Mouse (Mus musculus): ENCODE data around the gene Smtn. TPM values are rescaled to one million over a fixed set of nuclear protein-coding genes. Genes with fewer than 3 reads are reported as not detected.

Gene Smtn
- polyA plus RNA-seq, 1 experiment from 2014 or later, result 17.7 TPM

- H3K9ac ChIP-seq (replicated peaks), result no peak overlapping the region
- no peaks in the 10 kb centered on the region for H3K9me3 ChIP-seq
- H3K27me3 ChIP-seq, result peaks cover 11% of the 10 kb centered on the region; the same call in 1 of the 2 replicates
- no peak for ATAC-seq (replicated peaks)
- H3K4me3 ChIP-seq, result no peak overlapping the region
- peaks cover 13% of the 10 kb centered on the region for H3K4me1 ChIP-seq
- no peak overlapping the region for H3K27ac ChIP-seq (replicated peaks)
- H3K36me3 ChIP-seq, result no peaks in the 10 kb centered on the region; the same call in 1 of the 2 replicates
- WGBS, result 89% methylated on average over 23 of the region's 23 CpGs
- H3K4me2 ChIP-seq (replicated peaks), result no peak overlapping the region
These were observed 18.8 kb downstream of the Smtn start for GRCm38 (mm10) chr11:3521339-3522224.

GRCm38 (mm10) chr11:3520919-3521318 lies 19.5 kb downstream of the Smtn start:
- ATAC-seq (replicated peaks), result no peak
- Histone ChIP-seq H3K4me2 (replicated peaks) (no peak overlapping the region), H3K4me3 (no peak overlapping the region), H3K9ac (replicated peaks) (no peak overlapping the region), H3K4me1 (peaks cover 15% of the 10 kb centered on the region), H3K36me3 (no peaks in the 10 kb centered on the region; the same call in 1 of the 2 replicates), H3K9me3 (no peaks in the 10 kb centered on the region), H3K27me3 (peaks cover 17% of the 10 kb centered on the region; the same call in 1 of the 2 replicates), H3K27ac (replicated peaks) (no peak overlapping the region)
- WGBS, result 84% methylated on average over 14 of the region's 14 CpGs

GRCm38 (mm10) chr11:3519756-3520398 lies 20.5 kb downstream of the Smtn start:
- 86% methylated on average over 11 of the region's 11 CpGs for WGBS
- Histone ChIP-seq H3K36me3 (no peaks in the 10 kb centered on the region; the same call in 1 of the 2 replicates), H3K27ac (replicated peaks) (no peak overlapping the region), H3K27me3 (peaks cover 21% of the 10 kb centered on the region; the same call in 1 of the 2 replicates), H3K4me3 (no peak overlapping the region), H3K9me3 (no peaks in the 10 kb centered on the region), H3K4me1 (peaks cover 20% of the 10 kb centered on the region), H3K9ac (replicated peaks) (no peak overlapping the region), H3K4me2 (replicated peaks) (no peak overlapping the region)
- ATAC-seq (replicated peaks), result no peak

DNA sequence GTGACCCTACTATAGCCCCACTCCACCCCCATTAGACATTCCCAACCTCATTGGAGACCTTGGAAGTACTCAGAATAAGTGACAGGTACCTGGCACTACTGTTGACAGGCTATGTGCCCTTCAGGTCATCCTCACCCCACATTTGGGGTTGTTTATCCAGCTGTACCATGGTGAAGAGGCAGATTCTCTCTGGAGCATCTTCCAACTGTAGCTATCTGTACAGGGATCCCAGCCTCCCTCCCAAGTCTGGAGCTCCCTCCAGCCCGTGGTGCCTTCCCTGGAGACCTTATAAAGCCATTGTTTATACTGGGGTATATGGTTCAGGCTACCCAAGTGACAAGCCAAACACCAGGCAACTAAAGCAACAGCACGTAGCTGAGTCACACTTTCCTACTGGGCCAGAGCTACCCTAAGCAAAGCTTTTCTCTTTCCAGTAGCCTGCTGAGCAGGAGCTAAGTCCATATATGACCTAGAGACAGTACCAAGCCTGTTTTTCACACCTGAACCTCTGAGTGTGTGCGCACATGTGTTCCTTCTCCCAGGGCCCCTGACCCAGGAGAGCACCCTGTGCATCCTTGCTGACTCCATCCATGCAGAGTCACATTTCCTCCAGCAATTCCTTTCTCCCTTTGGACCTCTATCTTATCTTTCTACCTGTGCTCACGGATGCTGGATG lies 21.2 kb downstream of the Smtn start:
- Histone ChIP-seq H3K4me2 (replicated peaks) (no peak overlapping the region), H3K27ac (replicated peaks) (no peak overlapping the region), H3K4me3 (no peak overlapping the region), H3K9ac (replicated peaks) (no peak overlapping the region), H3K36me3 (no peaks in the 10 kb centered on the region; the same call in 1 of the 2 replicates), H3K27me3 (peaks cover 21% of the 10 kb centered on the region; the same call in 1 of the 2 replicates), H3K9me3 (no peaks in the 10 kb centered on the region), H3K4me1 (peaks cover 26% of the 10 kb centered on the region)
- no peak for ATAC-seq (replicated peaks)
- 83% methylated on average over 4 of the region's 4 CpGs for WGBS

DNA sequence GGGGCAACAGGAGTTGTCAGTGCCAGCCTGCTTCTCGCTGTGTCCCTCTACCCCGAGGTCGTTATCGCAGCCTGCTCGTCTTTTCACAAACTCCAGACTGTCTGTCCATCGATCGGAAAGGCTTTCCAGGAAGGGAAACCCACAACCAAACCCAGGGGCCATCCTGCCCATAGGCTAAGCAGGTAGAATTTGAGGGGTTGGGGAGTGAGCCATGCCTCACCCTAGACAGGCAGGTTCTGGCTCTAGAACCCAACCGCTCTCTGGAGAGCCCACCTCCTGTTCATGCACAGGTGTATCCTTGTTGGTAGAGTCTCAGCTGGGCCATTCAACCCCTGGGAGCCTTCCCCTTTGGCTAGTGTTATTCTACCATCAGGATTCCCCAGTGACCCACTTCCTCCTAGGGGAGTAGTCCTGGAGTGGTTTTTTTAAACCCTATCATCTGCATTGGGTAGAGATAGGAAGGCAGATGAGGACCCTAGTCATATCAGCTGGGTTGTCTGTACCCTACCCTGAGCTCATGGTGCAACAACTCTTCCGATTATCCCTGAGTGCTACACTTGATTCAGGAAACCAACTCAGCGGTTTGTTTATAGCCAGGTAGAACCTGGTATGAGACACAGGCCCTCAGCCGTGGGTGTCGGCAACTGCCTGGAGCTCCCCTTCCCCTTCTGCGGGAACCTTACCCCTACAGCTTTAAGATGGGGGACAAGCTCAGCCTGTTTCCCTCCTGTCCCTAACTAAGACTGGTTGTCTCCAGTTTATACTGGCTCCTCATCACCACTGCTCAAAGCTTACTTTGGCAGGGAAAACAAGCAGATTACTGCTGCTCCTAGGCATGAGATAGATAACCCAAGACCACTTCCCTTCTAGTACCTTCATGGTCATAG lies 22.3 kb downstream of the Smtn start:
- H3K27me3 ChIP-seq, result peaks cover 21% of the 10 kb centered on the region; the same call in 1 of the 2 replicates
- peak overlapping the region; percentile 42 for H3K4me3 ChIP-seq
- 58% methylated on average over 13 of the region's 13 CpGs for WGBS
- H3K4me1 ChIP-seq, result peaks cover 29% of the 10 kb centered on the region
- no peak for ATAC-seq (replicated peaks)
- peak overlapping the region; percentile 76 for H3K4me2 ChIP-seq (replicated peaks)
- H3K9ac ChIP-seq (replicated peaks), result no peak overlapping the region
- H3K27ac ChIP-seq (replicated peaks), result no peak overlapping the region
- no peaks in the 10 kb centered on the region for H3K9me3 ChIP-seq
- H3K36me3 ChIP-seq, result no peaks in the 10 kb centered on the region; the same call in 1 of the 2 replicates

DNA sequence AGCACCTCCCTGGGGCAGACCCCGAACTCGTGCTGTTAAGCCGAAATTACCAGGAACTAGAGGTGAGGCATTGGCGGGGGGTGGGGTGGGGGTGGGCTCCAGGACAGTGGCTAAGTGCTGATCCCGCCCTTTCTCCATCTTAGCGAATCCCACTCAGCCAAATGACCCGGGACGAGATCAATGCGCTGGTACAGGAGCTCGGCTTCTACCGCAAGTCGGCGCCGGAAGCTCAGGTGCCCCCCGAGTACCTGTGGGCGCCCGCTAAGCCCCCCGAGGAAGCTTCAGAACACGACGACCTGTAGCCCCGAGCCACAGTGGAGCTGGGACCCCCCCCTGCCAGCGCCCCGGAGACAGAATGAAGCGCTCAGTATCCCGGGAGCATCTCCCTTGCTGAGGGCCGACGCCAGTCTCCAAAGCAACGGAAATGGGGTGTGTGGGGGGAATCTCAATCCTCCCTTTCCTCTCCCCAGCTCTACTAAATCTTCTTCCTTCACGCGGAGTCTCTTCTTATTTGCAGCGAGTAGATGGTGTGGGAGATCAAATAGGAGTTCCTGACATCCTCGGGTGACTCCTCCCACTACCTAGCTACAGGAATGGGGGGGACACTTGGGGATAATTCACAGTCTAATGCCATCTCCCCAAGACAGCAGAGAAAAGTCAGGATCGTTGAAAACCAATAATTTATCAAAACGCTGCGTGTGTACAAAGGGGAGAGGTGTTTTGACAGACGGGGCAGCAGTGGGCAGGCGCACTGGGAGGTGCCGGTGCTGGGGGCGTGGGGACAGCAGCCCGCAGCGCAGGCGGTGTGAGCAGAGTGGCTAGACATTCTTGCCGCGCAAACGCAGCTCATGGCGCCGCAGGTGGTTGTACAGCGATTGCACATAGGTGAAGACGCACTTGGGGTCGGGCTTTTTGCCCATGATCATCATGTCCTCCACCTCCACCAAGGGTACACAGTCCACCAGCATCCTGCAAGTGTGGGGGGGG lies 23.3 kb downstream of the Smtn start:
- Histone ChIP-seq H3K27ac (replicated peaks) (no peak overlapping the region), H3K36me3 (no peaks in the 10 kb centered on the region; the same call in 1 of the 2 replicates), H3K27me3 (peaks cover 21% of the 10 kb centered on the region; the same call in 1 of the 2 replicates), H3K4me1 (peaks cover 29% of the 10 kb centered on the region), H3K4me2 (replicated peaks) (peak overlapping the region; percentile 76), H3K9me3 (no peaks in the 10 kb centered on the region), H3K4me3 (peak overlapping the region; percentile 42), H3K9ac (replicated peaks) (peak overlapping the region; percentile 39)
- peak; percentile 26; the same call in 1 of the 2 replicates for ATAC-seq (replicated peaks)
- 1% methylated on average over 50 of the region's 50 CpGs for WGBS

DNA sequence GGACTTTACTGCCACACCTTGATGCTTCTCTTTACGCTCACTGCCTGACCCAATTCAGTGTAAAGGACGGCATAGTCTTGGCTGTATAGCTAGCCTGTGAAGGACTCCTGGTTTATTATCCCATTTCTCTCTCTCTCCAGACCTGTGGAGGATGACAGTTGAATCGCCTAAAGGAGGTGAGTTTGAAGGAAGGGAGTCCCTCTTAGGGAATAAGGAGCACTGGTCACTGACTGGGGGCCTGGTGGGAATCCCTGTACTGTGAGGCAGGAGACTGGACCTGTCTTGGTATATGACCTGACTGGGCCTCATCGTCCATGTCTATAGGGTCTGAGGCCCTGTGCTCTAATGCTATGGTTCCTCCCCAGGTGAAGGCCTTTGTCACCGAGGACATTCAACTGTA lies 24.3 kb downstream of the Smtn start:
- H3K4me2 ChIP-seq (replicated peaks), result no peak overlapping the region
- peaks cover 21% of the 10 kb centered on the region; the same call in 1 of the 2 replicates for H3K27me3 ChIP-seq
- H3K36me3 ChIP-seq, result no peaks in the 10 kb centered on the region
- 80% methylated on average over 5 of the region's 5 CpGs for WGBS
- ATAC-seq (replicated peaks), result no peak
- peaks cover 29% of the 10 kb centered on the region for H3K4me1 ChIP-seq
- no peak overlapping the region for H3K4me3 ChIP-seq
- H3K27ac ChIP-seq (replicated peaks), result no peak overlapping the region
- H3K9me3 ChIP-seq, result no peaks in the 10 kb centered on the region
- no peak overlapping the region for H3K9ac ChIP-seq (replicated peaks)

- Histone ChIP-seq H3K9me3 (no peaks in the 10 kb centered on the region), H3K9ac (replicated peaks) (no peak overlapping the region), H3K4me1 (peaks cover 29% of the 10 kb centered on the region), H3K4me3 (peak overlapping the region; percentile 48; the same call in 1 of the 2 replicates), H3K36me3 (no peaks in the 10 kb centered on the region), H3K27ac (replicated peaks) (no peak overlapping the region), H3K27me3 (peaks cover 21% of the 10 kb centered on the region; the same call in 1 of the 2 replicates), H3K4me2 (replicated peaks) (peak overlapping the region; percentile 60; the same call in 1 of the 2 replicates)
- 85% methylated on average over 4 of the region's 4 CpGs for WGBS
- no peak for ATAC-seq (replicated peaks)
These were observed 24.8 kb downstream of the Smtn start for GRCm38 (mm10) chr11:3515637-3516036.

GRCm38 (mm10) chr11:3515216-3515615 lies 25.2 kb downstream of the Smtn start:
- Histone ChIP-seq H3K27me3 (peaks cover 21% of the 10 kb centered on the region; the same call in 1 of the 2 replicates), H3K9ac (replicated peaks) (peak overlapping the region; percentile 46), H3K27ac (replicated peaks) (no peak overlapping the region), H3K4me3 (peak overlapping the region; percentile 48), H3K36me3 (no peaks in the 10 kb centered on the region), H3K9me3 (no peaks in the 10 kb centered on the region), H3K4me1 (peaks cover 29% of the 10 kb centered on the region), H3K4me2 (replicated peaks) (peak overlapping the region; percentile 60)
- peak; percentile 8; the same call in 1 of the 2 replicates for ATAC-seq (replicated peaks)
- WGBS, result 11% methylated on average over 4 of the region's 4 CpGs

GRCm38 (mm10) chr11:3514529-3515054 lies 25.8 kb downstream of the Smtn start, which contains the start of gene Selenom:
Selenom (plus strand) TSS chr11:3514684.
- under 1% methylated on average over 26 of the region's 26 CpGs for WGBS
- H3K4me1 ChIP-seq, result peaks cover 29% of the 10 kb centered on the region
- H3K4me3 ChIP-seq, result peak within 1 kb of the TSS; percentile 48
- no peaks in the 10 kb centered on the region for H3K36me3 ChIP-seq
- H3K27me3 ChIP-seq, result peaks cover 21% of the 10 kb centered on the region; the same call in 1 of the 2 replicates
- H3K9me3 ChIP-seq, result no peaks in the 10 kb centered on the region
- peak; percentile 76 for ATAC-seq (replicated peaks)
- H3K4me2 ChIP-seq (replicated peaks), result peak within 1 kb of the TSS; percentile 60
- H3K27ac ChIP-seq (replicated peaks), result no peak within 1 kb of the TSS
- peak within 1 kb of the TSS; percentile 46 for H3K9ac ChIP-seq (replicated peaks)
